Mouse (Mus musculus): Measurements from ENCODE around the gene Podxl.

- TF ChIP-seq CTCF (IDR thresholded peaks at IDR 0.05; ENCODE audit: insufficient read depth, low read depth, low read length) (no peak), POLR2A (IDR thresholded peaks at IDR 0.05; ENCODE audit: insufficient read depth, low read depth, low read length) (no peak)
Observed at GRCm38 (mm10) chr6:31604629-31605265, 41.0 kb upstream of the Podxl start.
